Mouse (Mus musculus) embryonic facial prominence, embryonic 10.5 days (tissue): Measurements from ENCODE around the gene Nebl. TPM values are rescaled to one million over a fixed set of nuclear protein-coding genes. Genes with fewer than 3 reads are reported as not detected.
"Not testable (repeated sequence)": the region's sequence is repeated elsewhere in the genome, so short reads cannot be mapped to it uniquely, and the experiment has no call there.

Experiments
- DNase-seq: peaks from one replicate; pipeline ENCODE4 v3.0.0-alpha.2; 2017; ENCODE audit warnings: low spot score
- H3K27ac ChIP-seq: fragments of 300-500 bp; sonication (generic); replicated peaks from 2 replicates; pipeline ENCODE4 v1.5.1; 2016; ENCODE audit warnings: mild to moderate bottlenecking
- H3K27me3 ChIP-seq: fragments of 300-500 bp; sonication (generic); replicated peaks from 2 replicates; pipeline ENCODE4 v1.6.1; 2016; ENCODE audit warnings: low read depth, mild to moderate bottlenecking; ENCODE audit not compliant: poor library complexity, severe bottlenecking
- H3K36me3 ChIP-seq: fragments of 300-500 bp; sonication (generic); replicated peaks from 2 replicates; pipeline ENCODE4 v1.6.1; 2016; ENCODE audit warnings: mild to moderate bottlenecking, moderate library complexity
- H3K4me1 ChIP-seq: fragments of 300-500 bp; sonication (generic); 2 replicates; pipeline ENCODE4 v1.6.1; 2016
- H3K4me3 ChIP-seq: fragments of 300-500 bp; sonication (generic); 2 replicates; pipeline ENCODE4 v1.5.1; 2016; ENCODE audit warnings: mild to moderate bottlenecking, moderate library complexity
- H3K9me3 ChIP-seq: fragments of 300-500 bp; sonication (generic); 2 replicates; pipeline ENCODE4 v1.6.1; 2016; ENCODE audit warnings: mild to moderate bottlenecking
- WGBS: fragments of 180-500 bp; shearing (Covaris S2); methylation state at CpG from one replicate; pipeline ENCODE4 v1.1.7; 2016; 5-methylcytosine and 5-hydroxymethylcytosine counted together
- microRNA-seq: library from miRNA; unstranded; fragments of <30 nt; microRNA quantifications from one replicate; pipeline ENCODE4, GENCODE M21; 2017
- polyA plus RNA-seq: library from polyadenylated mRNA; unstranded; fragments of >200 nt; fragmentation: Nextera tagmentation; extraction: Ambion mirVana; gene quantifications from 2 replicates; pipeline ENCODE4 v1.2.1, GENCODE M21; 2016

Gene Nebl
- polyA plus RNA-seq, 1 experiment from 2014 or later, result 6.7 TPM

- DNase-seq, result no peak
- H3K27ac ChIP-seq, result no peak overlapping the region
- no peaks in the 10 kb centered on the region for H3K36me3 ChIP-seq
- H3K4me1 ChIP-seq, result no peaks in the 10 kb centered on the region
- H3K27me3 ChIP-seq, result no peaks in the 10 kb centered on the region
- H3K9me3 ChIP-seq, result no peaks in the 10 kb centered on the region
- WGBS, result 86% methylated on average over 5 of the region's 5 CpGs
- no peak overlapping the region for H3K4me3 ChIP-seq
These were observed 414.4 kb downstream of the Nebl start for GRCm38 (mm10) chr2:17316850-17317249.

GRCm38 (mm10) chr2:17301379-17301778 lies 429.9 kb downstream of the Nebl start:
- Histone ChIP-seq H3K27me3 (no peaks in the 10 kb centered on the region), H3K9me3 (no peaks in the 10 kb centered on the region), H3K36me3 (no peaks in the 10 kb centered on the region), H3K4me3 (no peak overlapping the region), H3K27ac (no peak overlapping the region), H3K4me1 (no peaks in the 10 kb centered on the region)
- no peak for DNase-seq

GRCm38 (mm10) chr2:17297496-17297895 lies 433.8 kb downstream of the Nebl start:
- Histone ChIP-seq H3K4me3 (no peak overlapping the region), H3K27me3 (no peaks in the 10 kb centered on the region), H3K4me1 (no peaks in the 10 kb centered on the region), H3K9me3 (no peaks in the 10 kb centered on the region), H3K27ac (no peak overlapping the region), H3K36me3 (no peaks in the 10 kb centered on the region)
- WGBS, result 76% methylated on average over 1 of the region's 1 CpGs
- no peak for DNase-seq

GRCm38 (mm10) chr2:17295257-17295656 lies 436.0 kb downstream of the Nebl start:
- H3K27me3 ChIP-seq, H3K27ac ChIP-seq, DNase-seq, H3K9me3 ChIP-seq, H3K4me3 ChIP-seq, H3K36me3 ChIP-seq, H3K4me1 ChIP-seq: not testable (repeated sequence)
- 91% methylated on average over 4 of the region's 5 CpGs for WGBS

Small RNA genes within 50 kb of the gene (microRNA-seq; reads per million reads assigned to microRNA genes)
- gene Mir6419, result not detected
